Mouse (Mus musculus) embryonic facial prominence, embryonic 10.5 days (tissue): ENCODE measurements around the gene Cdr2. TPM values are rescaled to one million over a fixed set of nuclear protein-coding genes. Genes with fewer than 3 reads are reported as not detected.
"Not testable (repeated sequence)": the region's sequence is repeated elsewhere in the genome, so short reads cannot be mapped to it uniquely, and the experiment has no call there.

Experiments used
- DNase-seq: peaks from one replicate; pipeline ENCODE4 v3.0.0-alpha.2; 2017; ENCODE audit warnings: low spot score
- H3K27ac ChIP-seq: fragments of 300-500 bp; sonication (generic); replicated peaks from 2 replicates; pipeline ENCODE4 v1.5.1; 2016; ENCODE audit warnings: mild to moderate bottlenecking
- H3K27me3 ChIP-seq: fragments of 300-500 bp; sonication (generic); replicated peaks from 2 replicates; pipeline ENCODE4 v1.6.1; 2016; ENCODE audit warnings: low read depth, mild to moderate bottlenecking; ENCODE audit not compliant: poor library complexity, severe bottlenecking
- H3K36me3 ChIP-seq: fragments of 300-500 bp; sonication (generic); replicated peaks from 2 replicates; pipeline ENCODE4 v1.6.1; 2016; ENCODE audit warnings: mild to moderate bottlenecking, moderate library complexity
- H3K4me1 ChIP-seq: fragments of 300-500 bp; sonication (generic); 2 replicates; pipeline ENCODE4 v1.6.1; 2016
- H3K4me3 ChIP-seq: fragments of 300-500 bp; sonication (generic); 2 replicates; pipeline ENCODE4 v1.5.1; 2016; ENCODE audit warnings: mild to moderate bottlenecking, moderate library complexity
- H3K9me3 ChIP-seq: fragments of 300-500 bp; sonication (generic); 2 replicates; pipeline ENCODE4 v1.6.1; 2016; ENCODE audit warnings: mild to moderate bottlenecking
- WGBS: fragments of 180-500 bp; shearing (Covaris S2); methylation state at CpG from one replicate; pipeline ENCODE4 v1.1.7; 2016; 5-methylcytosine and 5-hydroxymethylcytosine counted together
- polyA plus RNA-seq: library from polyadenylated mRNA; unstranded; fragments of >200 nt; fragmentation: Nextera tagmentation; extraction: Ambion mirVana; gene quantifications from 2 replicates; pipeline ENCODE4 v1.2.1, GENCODE M21; 2016

Gene Cdr2
- polyA plus RNA-seq, result 11.5 and 14.5 TPM in 2 replicates

DNA sequence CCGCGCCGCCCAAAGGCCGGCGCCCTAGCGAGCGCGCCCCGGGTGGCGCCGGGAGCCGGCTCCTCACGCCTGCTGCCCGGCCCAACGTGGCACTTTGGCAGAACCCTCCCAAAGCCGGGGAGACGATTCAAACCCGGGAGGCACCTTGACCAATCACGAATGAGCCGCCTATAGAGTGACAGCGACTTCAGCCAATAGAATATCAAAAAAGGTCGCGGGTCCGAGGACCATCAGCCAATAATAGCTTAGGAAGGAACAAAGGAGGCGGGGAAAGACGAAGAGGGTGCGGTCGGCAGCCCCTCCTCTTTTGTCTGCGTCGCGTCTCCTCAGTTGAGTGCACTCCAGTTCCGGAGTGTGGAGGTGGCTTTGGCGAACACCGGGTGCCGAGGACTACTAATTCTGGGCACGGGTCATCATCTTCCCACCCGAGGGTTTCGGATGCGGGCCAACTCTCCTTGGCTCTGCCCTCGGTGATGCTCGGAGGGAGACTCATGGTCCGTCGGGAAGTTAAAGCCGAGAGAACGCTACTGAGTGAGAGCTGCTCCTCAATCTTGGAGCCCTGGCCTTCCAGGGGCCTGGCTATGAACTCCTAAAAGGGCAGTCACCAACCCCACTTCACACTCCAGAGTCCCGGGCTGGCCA lies at the start of gene Cdr2, which contains the start of gene Mfsd13b:
Gene Cdr2, minus strand, starts transcription at position 113 of the 642 bp plus-strand sequence.
Gene Mfsd13b, plus strand, starts transcription at position 310 of the 642 bp plus-strand sequence.
- DNase-seq, result peak; percentile 94
- H3K36me3 ChIP-seq, result no peaks in the 10 kb centered on the region
- H3K9me3 ChIP-seq, result no peaks in the 10 kb centered on the region
- under 1% methylated on average over 46 of the region's 46 CpGs for WGBS
- H3K27ac ChIP-seq, result peak within 1 kb of the TSS; percentile 95
- peak within 1 kb of the TSS; percentile 96 for H3K4me3 ChIP-seq
- H3K4me1 ChIP-seq, result peaks cover 21% of the 10 kb centered on the region
- no peaks in the 10 kb centered on the region for H3K27me3 ChIP-seq

DNA sequence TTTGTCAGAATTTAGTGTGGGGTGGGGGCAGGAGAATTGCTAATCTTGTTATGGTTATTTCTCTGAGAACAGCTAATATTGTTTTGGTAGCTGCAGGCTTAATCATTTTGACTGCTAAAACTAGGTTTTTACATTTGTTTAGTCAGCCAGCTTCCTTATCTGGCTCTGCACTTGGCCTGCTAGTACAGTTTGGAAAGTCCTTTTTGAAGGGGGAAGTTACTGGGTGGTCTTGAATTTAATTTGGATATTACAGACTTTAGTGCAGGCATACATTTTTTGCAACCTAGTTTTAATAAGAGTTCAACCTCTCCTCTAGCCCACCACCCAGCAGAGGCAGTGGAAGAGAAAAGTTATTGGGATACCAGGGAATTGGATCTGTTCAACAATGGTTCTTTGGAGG lies 47.8 kb upstream of the Cdr2 start:
- not testable (repeated sequence) for H3K9me3 ChIP-seq, H3K36me3 ChIP-seq, H3K4me3 ChIP-seq, DNase-seq, H3K27ac ChIP-seq, H3K4me1 ChIP-seq
- H3K27me3 ChIP-seq, result peaks cover 38% of the 10 kb centered on the region

DNA sequence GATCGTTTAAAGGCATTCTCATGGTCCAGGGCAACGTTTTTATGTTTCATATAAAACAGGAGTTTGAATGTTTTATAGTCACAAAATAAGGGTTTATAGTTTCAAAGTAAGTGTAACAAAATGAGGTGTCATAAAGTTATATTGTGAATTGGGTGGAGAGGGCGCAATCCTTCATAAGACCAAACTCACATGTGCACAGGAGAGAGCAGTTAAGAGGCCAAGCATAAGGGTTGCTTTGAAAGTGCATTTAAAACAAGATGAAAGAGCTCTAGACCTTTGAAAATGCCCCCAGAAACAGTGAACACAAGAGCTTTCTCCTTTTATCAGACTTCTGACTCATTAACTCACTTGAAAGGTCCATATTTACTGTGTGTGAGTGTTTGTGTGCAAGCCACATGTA lies 44.2 kb upstream of the Cdr2 start:
- Histone ChIP-seq H3K4me3 (no peak overlapping the region), H3K9me3 (no peaks in the 10 kb centered on the region), H3K36me3 (no peaks in the 10 kb centered on the region), H3K27me3 (peaks cover 23% of the 10 kb centered on the region), H3K4me1 (no peaks in the 10 kb centered on the region), H3K27ac (no peak overlapping the region)
- DNase-seq, result no peak
- 67% methylated on average over 3 of the region's 3 CpGs for WGBS

DNA sequence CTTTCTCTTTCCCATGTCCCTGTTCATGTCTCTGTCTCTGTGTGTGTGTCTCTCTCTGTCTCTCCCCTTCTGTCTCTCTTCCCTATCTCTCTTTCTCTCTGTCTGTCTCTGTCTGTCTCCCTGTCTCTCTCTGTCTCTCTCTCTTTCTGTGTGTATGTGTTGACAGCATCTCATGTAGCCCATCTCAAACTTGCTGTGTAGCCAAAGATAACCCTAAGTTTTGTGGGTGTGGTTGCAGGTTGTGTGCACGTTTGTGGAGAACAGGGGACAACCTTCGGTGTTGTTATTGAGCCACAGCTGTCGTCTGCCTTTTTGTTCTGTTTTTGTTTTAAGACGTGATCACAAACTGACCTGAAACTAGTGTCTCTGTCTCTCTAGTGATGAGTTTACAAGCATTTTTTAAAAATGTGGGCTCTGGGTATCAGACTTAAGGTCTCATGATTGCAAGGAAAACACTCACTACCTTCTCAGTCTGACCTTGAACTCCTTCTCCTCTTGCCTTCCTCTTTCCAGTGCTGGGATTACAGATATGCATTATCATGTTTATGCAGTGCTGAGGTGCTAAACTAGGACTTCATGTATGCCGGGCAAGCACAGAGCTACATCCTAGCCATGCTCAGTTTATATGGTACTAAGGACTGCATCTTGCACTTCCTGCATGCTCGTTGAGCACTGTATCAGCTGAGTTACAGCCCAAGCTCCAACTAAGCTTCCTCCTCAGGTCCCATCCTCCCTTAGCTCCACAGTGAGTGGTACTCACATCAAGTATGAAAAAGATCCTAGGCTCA lies 43.3 kb upstream of the Cdr2 start:
- Histone ChIP-seq H3K27me3 (peaks cover 17% of the 10 kb centered on the region), H3K4me3 (no peak overlapping the region), H3K9me3 (no peaks in the 10 kb centered on the region), H3K27ac (no peak overlapping the region), H3K4me1 (no peaks in the 10 kb centered on the region), H3K36me3 (no peaks in the 10 kb centered on the region)
- DNase-seq, result no peak
- 79% methylated on average over 6 of the region's 6 CpGs for WGBS

DNA sequence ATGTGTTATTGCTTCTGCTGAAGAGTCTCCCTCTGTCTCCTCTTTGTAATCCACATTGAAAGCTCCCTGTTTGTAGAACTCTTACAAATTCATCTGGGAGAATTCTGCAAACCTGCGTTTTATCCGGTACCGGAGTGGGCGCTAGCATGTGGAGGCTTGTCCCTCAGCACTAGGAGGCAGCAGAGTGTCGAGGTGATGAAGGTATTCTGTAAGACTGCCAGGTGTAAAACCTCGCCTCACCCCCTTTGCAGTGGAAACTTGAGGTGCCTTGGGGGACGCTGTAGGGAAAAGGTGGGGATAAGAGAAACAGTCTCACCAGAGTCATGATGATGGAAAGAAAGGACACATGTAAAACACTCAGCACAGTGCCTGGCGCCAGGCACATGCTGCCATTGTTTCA lies 38.2 kb upstream of the Cdr2 start:
- Histone ChIP-seq H3K36me3 (no peaks in the 10 kb centered on the region), H3K27me3 (no peaks in the 10 kb centered on the region), H3K9me3 (no peaks in the 10 kb centered on the region), H3K27ac (no peak overlapping the region), H3K4me3 (no peak overlapping the region), H3K4me1 (no peaks in the 10 kb centered on the region)
- DNase-seq, result no peak
- WGBS, result 40% methylated on average over 8 of the region's 8 CpGs

DNA sequence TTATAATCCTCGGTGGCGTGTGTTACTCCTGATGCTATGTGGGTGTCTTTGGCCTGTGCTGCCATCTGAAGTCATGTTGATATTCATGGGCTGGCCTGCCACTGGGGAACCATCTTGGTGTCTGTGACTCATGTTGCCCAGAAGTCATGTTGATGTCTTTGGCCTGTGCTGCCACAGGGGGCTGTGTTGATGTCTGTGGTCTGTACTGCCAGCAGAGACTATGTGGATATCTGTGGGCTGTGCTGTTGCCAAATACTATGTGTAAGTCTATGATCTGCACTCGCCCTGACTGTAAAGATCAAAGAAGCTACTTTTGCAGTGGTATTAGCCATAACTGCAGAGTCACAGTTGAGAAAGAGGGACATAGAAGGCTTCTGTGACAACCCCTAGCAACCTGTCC lies 36.7 kb upstream of the Cdr2 start:
- H3K4me3 ChIP-seq, result no peak overlapping the region
- 87% methylated on average over 3 of the region's 3 CpGs for WGBS
- H3K36me3 ChIP-seq, result no peaks in the 10 kb centered on the region
- no peaks in the 10 kb centered on the region for H3K9me3 ChIP-seq
- no peak for DNase-seq
- H3K4me1 ChIP-seq, result no peaks in the 10 kb centered on the region
- no peak overlapping the region for H3K27ac ChIP-seq
- H3K27me3 ChIP-seq, result no peaks in the 10 kb centered on the region

DNA sequence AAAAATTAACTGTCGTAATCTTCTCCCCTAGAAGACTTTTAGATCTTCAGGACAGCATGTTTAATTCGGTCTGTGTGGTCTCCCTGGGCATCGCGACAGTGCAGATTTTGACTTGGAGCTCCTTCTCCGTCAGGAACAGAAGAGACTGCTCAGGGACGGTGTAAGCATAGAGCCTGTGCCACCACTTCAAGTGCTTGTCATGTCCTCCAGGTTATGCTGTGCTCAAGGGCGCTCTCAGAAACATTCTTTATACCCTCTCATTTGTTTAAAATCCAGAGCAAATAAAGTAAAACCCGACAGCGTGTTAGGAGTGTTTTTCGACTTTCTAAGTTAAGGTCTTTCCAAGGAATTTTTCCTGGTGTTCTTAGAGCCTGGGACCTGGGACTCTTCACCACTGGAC lies 32.4 kb upstream of the Cdr2 start:
- no peak for DNase-seq
- Histone ChIP-seq H3K27ac (no peak overlapping the region), H3K9me3 (no peaks in the 10 kb centered on the region), H3K27me3 (no peaks in the 10 kb centered on the region), H3K4me3 (no peak overlapping the region), H3K36me3 (no peaks in the 10 kb centered on the region), H3K4me1 (peaks cover 18% of the 10 kb centered on the region)
- WGBS, result 89% methylated on average over 10 of the region's 10 CpGs

DNA sequence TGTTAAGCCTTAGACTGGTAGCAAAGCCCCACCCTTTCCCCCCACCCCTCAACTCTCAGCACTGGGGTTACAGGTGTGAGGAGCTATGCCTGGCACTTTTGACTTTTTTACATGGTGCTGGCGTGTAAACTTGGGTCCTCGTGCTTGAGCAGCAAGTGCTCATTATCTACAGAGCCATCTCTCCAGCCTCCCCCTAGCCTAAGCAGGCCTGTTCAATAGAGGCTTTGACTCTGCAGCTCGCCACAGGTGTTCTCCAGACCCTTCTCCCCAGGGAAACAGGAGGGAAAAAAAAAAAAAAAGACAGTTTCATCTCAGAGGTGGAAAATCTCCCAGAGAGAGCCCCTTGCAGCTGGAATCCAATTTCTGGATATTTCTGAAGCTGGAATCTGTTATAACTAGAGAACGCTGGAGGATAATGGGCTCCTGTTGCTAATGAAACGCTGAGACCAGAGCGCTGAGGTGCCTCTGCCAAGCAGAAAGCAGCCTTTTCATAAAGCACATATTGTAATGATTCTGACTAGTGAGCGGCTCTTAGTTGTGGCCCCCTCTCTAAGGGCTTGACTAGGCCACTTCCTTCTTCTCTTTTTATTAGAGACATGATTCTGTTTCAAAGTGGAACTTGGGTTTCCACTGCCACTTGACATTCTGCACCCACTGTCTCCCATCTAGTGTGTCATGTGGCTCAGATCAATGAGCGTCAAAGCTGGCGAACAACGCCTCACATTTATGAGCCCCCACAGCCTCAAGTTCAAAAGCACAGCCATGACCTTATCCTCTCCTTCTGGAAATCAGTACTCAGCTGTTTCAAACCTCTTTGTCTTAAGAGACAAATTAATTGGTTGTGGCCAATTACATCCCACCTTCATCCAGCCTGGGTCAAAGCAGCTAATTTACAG lies 29.9 kb upstream of the Cdr2 start:
- Histone ChIP-seq H3K27ac (peak overlapping the region; percentile 35; the same call in 1 of the 2 replicates), H3K4me3 (no peak overlapping the region), H3K36me3 (no peaks in the 10 kb centered on the region), H3K9me3 (no peaks in the 10 kb centered on the region), H3K4me1 (peaks cover 18% of the 10 kb centered on the region), H3K27me3 (no peaks in the 10 kb centered on the region)
- DNase-seq, result peak; percentile 35
- WGBS, result 49% methylated on average over 10 of the region's 10 CpGs

DNA sequence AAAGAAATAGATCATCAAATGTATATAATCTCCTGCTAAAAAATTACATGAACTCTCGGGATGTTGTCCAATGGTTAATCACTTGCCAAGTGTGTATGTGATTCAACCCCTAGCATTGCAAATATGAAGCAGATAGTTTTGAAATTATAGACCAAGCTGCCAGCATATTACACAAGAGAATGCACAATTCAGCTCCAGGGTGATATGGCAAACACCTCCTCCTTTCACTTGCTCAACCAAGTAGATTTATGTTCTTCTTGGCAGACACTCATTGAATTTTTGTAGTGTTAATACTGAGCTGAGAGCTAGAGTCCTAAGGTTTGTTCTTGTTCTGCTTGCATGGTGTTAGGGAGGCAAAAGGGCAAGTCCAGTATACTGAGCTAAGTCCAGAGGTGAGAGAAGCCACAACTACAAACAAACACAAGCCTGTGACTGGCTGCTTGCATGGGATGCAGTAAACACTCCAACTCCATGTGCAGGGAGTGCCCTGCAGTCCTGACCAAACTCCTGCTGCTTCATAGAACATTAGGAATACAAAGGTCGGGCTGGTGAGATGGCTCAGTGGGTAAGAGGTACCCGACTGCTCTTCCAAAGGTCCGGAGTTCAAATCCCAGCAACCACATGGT lies 21.8 kb upstream of the Cdr2 start:
- Histone ChIP-seq H3K27me3 (no peaks in the 10 kb centered on the region), H3K4me3 (no peak overlapping the region), H3K27ac (no peak overlapping the region), H3K9me3 (no peaks in the 10 kb centered on the region), H3K36me3 (no peaks in the 10 kb centered on the region), H3K4me1 (no peaks in the 10 kb centered on the region)
- no peak for DNase-seq
- WGBS, result 76% methylated on average over 4 of the region's 4 CpGs

DNA sequence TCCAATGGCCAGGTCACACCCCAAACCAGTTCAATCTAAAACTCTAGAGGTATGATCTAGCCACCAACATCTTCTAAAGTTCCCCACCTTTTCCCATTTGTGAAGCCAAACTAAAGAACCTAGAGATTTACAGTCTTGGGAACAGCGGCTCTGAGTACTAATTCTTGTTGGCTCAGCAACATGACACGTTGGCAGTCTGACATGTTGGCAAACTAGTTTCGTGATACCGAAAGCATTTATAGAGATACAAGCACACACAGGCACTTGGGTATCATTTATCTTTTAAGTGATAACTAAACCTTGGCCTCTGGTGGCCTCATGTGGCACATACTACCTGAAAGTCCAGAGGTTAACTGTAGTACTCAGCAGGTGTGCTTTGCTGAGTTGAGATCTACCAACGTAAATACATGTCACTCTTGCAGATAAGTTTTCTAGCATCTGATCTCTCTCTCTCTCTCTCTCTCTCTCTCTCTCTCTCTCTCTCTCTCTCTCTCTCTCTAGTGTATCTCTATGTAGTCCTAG lies 20.4 kb upstream of the Cdr2 start:
- no peaks in the 10 kb centered on the region for H3K27me3 ChIP-seq
- H3K36me3 ChIP-seq, result no peaks in the 10 kb centered on the region
- H3K4me1 ChIP-seq, result no peaks in the 10 kb centered on the region
- H3K27ac ChIP-seq, result no peak overlapping the region
- 92% methylated on average over 5 of the region's 5 CpGs for WGBS
- H3K4me3 ChIP-seq, result no peak overlapping the region
- no peaks in the 10 kb centered on the region for H3K9me3 ChIP-seq
- DNase-seq, result no peak

DNA sequence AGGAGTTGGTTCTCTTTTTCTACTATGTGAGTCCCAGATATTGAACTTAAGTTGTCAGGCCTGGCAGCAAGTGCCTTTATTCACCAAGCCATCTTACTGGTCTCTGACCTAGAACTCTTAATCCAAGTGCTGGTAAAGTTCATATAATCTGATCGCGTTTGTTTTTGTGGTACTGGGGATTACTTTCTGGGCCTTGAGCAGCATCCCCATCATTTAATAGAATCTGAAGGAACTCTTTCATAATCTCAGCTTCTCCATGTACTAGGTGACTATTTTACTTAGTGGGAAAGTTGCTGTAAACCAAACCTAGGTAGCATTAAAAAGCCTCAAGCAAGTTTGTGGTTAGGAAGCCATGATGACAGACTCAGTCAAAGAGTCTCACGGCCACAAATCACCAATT lies 19.8 kb upstream of the Cdr2 start:
- no peaks in the 10 kb centered on the region for H3K9me3 ChIP-seq
- no peak overlapping the region for H3K4me3 ChIP-seq
- H3K36me3 ChIP-seq, result no peaks in the 10 kb centered on the region
- 87% methylated on average over 3 of the region's 3 CpGs for WGBS
- H3K27me3 ChIP-seq, result no peaks in the 10 kb centered on the region
- H3K27ac ChIP-seq, result no peak overlapping the region
- DNase-seq, result no peak
- H3K4me1 ChIP-seq, result no peaks in the 10 kb centered on the region
